Mouse (Mus musculus) c-Kit-positive CD71-positive TER-119-positive erythroid progenitor cells, embryonic 14.5 days (primary cell): ENCODE results near the gene Pnmal2.

Experiments
- DNase-seq: peaks from one replicate; pipeline ENCODE4 v3.0.0-alpha.2; 2013; ENCODE audit warnings: low spot score

The Pnmal2 gene

DNA sequence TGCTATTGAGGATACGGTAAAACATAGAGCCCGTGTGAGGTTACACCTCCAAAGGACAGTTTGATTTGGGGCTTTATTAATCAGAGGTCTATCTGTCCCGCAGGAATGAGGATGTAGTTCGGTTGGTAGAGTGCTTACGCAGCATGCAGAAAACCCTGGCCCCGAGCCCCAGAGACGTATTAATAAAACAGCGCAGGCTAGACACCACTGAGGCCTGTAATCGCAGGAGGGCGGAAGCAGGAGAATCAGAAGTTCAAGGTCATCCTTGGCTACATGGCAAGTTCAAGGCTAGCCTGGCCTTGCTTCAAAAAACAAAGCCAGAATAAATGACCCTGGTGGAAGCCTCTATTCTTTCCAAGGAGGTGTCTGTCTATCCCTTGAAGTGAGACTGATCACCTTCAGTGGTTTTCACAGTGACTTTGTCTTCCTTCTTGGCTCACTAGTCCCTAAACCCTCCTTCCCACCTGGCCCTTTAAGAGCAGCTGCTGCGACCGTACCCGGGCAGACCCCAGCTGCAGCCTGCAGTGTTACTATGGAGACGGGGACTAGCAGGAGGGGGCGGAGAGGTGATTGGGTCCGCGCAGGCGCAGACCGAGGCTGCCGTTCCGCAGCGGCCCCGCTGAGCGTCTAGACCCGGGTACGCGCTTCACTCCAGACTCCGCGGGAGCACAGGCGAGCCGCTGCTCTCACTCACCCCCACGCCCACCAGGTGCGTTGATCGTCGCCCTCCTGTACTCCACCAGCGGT is at the start of gene Pnmal2:
TSS of gene Pnmal2 (plus strand) at position 622 of the 747 bp plus-strand sequence.
- DNase-seq: no peak

- DNase-seq: peak; percentile 38
Observed at GRCm38 (mm10) chr7:16895000-16895399, 49.5 kb upstream of the Pnmal2 start.

DNA sequence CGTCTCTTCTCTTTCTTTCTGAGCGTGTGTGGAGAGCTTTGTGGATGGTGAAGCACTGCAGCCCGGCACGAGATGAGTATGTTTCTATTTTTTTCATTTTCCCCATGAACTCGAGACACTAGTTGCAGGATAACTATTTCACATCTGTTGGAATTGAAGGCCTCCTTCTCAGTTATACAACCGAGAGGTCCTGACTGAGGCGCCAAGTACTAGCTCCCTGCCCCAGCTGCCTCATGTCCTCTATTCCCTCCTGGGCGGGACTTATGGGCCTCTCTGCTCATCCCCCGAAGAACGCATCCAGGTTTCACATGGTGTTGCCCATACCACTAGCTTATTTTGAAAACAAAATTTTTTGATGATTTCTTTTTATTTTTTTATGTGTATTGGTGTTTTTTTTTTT is 49.0 kb upstream of the Pnmal2 start:
- DNase-seq: no peak

GRCm38 (mm10) chr7:16900526-16900925 is 44.0 kb upstream of the Pnmal2 start:
- DNase-seq: no peak

DNA sequence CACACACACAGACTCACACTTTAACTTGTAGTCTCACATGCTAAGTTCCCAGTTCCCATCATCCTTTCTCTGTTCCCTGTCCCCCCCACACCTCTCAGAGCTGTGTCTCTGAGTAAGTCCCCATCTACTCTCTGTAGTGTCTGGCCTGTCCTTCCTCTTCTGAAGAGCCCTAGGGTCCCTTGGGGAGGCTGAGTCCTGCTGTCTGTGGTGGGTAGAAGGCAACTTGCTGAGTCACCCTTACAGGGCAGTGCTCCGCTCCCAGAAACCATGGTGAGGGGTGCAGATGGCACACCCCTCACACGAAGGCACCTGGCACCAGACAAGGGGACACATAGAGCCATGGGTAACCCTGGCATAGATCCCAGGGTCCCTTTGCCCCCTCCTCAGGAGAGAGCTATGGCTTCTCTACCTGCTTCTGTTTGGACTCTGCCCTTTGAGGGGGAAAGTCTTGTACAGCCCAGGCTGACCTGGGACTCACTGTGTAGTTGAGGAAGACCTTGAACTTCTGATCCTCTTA is 41.0 kb upstream of the Pnmal2 start:
- DNase-seq: no peak

GRCm38 (mm10) chr7:16904120-16904675 is 40.3 kb upstream of the Pnmal2 start:
- no peak for DNase-seq

- no peak for DNase-seq
Observed at GRCm38 (mm10) chr7:16905491-16906021, 38.9 kb upstream of the Pnmal2 start.

DNA sequence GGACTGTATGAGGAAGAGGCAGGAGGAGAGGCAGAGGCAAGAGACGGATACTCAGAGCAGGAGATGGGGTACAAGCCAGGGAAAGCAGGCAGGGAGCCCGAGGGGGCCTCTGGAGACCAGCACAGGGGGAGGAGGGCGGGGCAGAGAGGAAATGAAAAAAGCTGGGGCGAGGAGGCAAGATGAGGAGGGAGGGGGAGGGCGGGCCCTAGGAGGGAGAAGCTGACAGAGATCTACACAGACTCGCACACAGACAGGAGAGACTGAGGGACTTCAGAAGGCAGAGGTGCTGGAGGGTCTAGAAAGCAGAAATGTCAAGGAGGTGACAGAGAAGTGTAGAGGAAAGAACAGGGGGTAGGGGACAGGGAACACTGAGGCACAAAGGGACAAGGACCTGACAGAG is 38.2 kb upstream of the Pnmal2 start, which contains the start of gene Ptgir:
TSS of gene Ptgir (plus strand) at position 210 of the 400 bp plus-strand sequence.
- DNase-seq: no peak

GRCm38 (mm10) chr7:16906889-16907559 is 37.5 kb upstream of the Pnmal2 start:
- no peak for DNase-seq

GRCm38 (mm10) chr7:16907842-16908241 is 36.6 kb upstream of the Pnmal2 start:
- DNase-seq: no peak

DNA sequence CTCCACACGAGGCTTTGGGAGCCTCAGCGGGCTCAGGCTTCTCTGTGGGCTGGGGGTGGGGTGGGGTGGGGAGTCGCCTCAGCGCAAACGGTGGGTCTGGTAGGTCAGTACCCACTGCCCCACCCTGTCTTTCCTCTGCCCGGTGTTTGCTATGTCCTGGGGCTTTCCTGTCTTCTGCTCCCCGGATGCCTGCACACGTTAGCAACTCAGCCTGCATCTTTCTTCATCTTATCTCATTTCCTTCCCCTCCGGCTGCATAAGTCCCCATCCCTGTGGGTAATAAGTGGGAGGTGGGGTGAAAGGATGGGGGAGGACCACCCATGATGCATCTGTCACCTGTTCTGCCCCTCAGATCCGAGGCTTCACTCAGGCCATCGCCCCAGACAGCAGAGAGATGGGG is 36.1 kb upstream of the Pnmal2 start:
- DNase-seq: no peak

GRCm38 (mm10) chr7:16908859-16909258 is 35.6 kb upstream of the Pnmal2 start:
- DNase-seq: no peak

DNA sequence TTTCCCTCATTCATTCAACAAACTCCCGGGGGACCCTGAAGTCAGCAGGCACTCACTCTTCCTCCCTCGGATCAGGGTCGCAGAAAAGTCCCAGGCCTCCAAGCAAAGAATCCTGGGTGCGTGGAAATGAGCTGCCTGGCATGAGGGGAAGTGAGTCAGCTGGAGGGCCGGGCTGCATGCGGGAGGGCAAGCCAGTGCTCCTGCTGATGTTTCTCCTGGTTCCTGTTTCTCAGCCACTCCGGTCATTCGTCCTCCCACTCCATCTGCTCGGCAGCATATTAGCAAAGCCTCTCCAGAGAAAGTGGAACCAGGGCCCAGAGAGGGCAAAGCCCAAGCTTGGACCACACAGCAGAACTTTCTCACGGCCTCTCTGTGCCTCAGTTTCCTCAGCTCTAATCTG is 34.6 kb upstream of the Pnmal2 start:
- DNase-seq: no peak

DNA sequence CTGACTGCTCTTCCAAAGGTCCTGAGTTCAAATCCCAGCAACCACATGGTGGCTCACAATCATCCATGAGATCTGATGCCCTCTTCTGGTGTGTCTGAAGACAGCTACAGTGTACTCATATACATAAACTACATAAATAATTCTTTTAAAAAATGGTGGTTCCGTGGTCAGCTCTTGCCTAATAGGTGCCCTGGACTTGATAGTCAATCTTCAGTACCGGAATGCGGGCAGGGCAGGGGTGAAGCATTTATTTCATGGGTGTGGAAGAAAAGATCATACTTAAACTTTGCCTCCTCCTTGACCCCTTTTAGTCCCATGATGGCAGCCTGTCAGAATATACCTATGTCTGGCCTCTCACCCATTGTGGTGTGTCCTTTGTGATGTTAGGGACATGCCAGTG is 32.6 kb upstream of the Pnmal2 start:
- DNase-seq: no peak

DNA sequence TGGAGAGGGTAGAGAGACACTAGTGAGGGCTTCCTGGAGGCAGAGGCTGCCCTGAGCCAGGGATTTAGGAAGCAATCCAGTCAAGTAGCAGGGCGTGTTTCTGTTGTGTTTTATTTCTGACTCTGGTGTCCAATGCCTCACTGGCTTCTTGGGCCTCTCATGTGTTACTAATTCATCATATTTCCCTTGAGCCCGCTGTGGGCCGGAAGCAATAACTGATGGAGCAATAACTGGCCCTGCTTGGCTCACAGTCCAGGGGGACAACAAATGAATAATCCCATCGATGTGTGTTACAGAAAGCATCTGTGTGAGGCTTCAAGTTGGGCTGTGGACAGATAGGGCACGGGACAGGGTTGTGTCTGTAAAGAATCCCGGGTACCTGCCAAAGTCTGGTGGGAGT is 32.1 kb upstream of the Pnmal2 start:
- no peak for DNase-seq

DNA sequence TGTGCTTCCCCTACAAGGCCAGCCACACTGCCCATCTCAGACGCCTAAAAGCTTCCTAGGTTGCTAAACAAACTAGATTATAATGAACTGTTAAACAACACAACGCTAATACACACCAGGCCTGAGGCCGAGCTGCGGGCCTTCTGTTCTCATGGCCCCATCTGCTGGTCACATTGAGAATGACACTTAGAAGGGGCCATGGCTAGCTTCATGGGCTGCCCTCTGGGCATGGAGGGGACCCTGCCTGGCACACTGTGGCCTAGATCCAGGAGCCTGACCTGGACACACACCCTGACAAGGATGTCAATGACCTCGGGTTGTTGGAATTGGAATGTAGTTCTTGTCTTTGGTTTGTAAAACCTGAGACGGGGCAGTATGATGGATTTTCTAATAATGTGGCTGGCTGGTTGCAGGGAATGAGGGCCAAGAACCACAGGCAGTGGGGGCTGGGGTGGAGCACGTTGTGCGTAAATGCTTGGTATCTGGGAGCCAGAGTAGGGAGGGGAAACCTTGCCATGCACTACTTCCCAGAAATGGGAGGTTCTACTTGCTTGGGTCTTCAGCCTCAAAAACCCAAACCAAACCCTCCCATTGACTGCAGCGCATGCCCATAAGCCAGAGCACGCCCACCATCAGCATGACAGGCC is 30.6 kb upstream of the Pnmal2 start:
- peak; percentile 66 for DNase-seq

GRCm38 (mm10) chr7:16914453-16915343 is 29.8 kb upstream of the Pnmal2 start:
- DNase-seq: no peak

GRCm38 (mm10) chr7:16915461-16916340 is 28.8 kb upstream of the Pnmal2 start:
- no peak for DNase-seq

GRCm38 (mm10) chr7:16916342-16917265 is 27.9 kb upstream of the Pnmal2 start:
- no peak for DNase-seq
